In genomic region chr1:89634055-89634454, GRCm38 (mm10) we compare ENCODE assay signal across 17 mouse cellular contexts.
DNase-seq lines count a peak whose midpoint lies in the region; ATAC-seq and TF ChIP-seq lines count a peak whose summit lies in the region.
"Had no signal": no experiment of that assay in that cellular context is flagged by ENCODE, and none has a peak within 500 bp of the region (broad histone marks: within the 10 kb centered on the region; RNA-seq: fewer than 3 reads in every experiment).

No protein-coding gene starts in this region.

- no peak overlapping the region for H3K27ac ChIP-seq in hindbrain, embryonic 13.5 days
- H3K27ac ChIP-seq in hindbrain, embryonic 16.5 days (ENCODE audit: low read depth, low read length), result no peak overlapping the region
- no peak overlapping the region for H3K27ac ChIP-seq in liver, postnatal 0 days (ENCODE audit: low read depth)
- no peak overlapping the region for H3K27ac ChIP-seq in liver, embryonic 12.5 days
- no peak overlapping the region for H3K27ac ChIP-seq in bone marrow, adult 2 months (ENCODE audit: control insufficient read depth, insufficient read depth, low read depth, low read length, poor library complexity)
- H3K27ac ChIP-seq: embryonic facial prominence, embryonic 12.5 days; stomach, embryonic 15.5 days had no signal

- no peak for TF ChIP-seq POLR2A in bone marrow, adult 2 months (IDR thresholded peaks at IDR 0.05; ENCODE audit: borderline replicate concordance, control insufficient read depth, low read depth, low read length)

- H3K9me3 ChIP-seq in hindbrain, embryonic 13.5 days, result no peaks in the 10 kb centered on the region
- no peaks in the 10 kb centered on the region for H3K9me3 ChIP-seq in hindbrain, embryonic 16.5 days (ENCODE audit: control insufficient read depth, low read length)
- H3K9me3 ChIP-seq in liver, postnatal 0 days (ENCODE audit: low read length), result no peaks in the 10 kb centered on the region
- H3K9me3 ChIP-seq in liver, embryonic 12.5 days (replicated peaks), result no peaks in the 10 kb centered on the region
- H3K9me3 ChIP-seq: embryonic facial prominence, embryonic 12.5 days; stomach, embryonic 15.5 days had no signal

- no peak overlapping the region for H3K4me3 ChIP-seq in hindbrain, embryonic 13.5 days
- no peak overlapping the region for H3K4me3 ChIP-seq in hindbrain, embryonic 16.5 days (ENCODE audit: low read length)
- no peak overlapping the region for H3K4me3 ChIP-seq in liver, postnatal 0 days (ENCODE audit: low read depth, low read length)
- H3K4me3 ChIP-seq in liver, embryonic 12.5 days, result no peak overlapping the region
- no peak overlapping the region for H3K4me3 ChIP-seq in bone marrow, adult 2 months (replicated peaks; ENCODE audit: control insufficient read depth, low read depth, low read length)
- H3K4me3 ChIP-seq: embryonic facial prominence, embryonic 12.5 days; stomach, embryonic 15.5 days had no signal

- H3K27me3 ChIP-seq in hindbrain, embryonic 13.5 days, result no peaks in the 10 kb centered on the region
- H3K27me3 ChIP-seq in hindbrain, embryonic 16.5 days (replicated peaks; ENCODE audit: control insufficient read depth, insufficient read depth, low read length), result no peaks in the 10 kb centered on the region
- no peaks in the 10 kb centered on the region for H3K27me3 ChIP-seq in liver, postnatal 0 days (ENCODE audit: insufficient read depth, low read length)
- H3K27me3 ChIP-seq in liver, embryonic 12.5 days (replicated peaks), result no peaks in the 10 kb centered on the region
- H3K27me3 ChIP-seq: embryonic facial prominence, embryonic 12.5 days; stomach, embryonic 15.5 days had no signal

- no peak overlapping the region for H3K4me2 ChIP-seq in hindbrain, embryonic 13.5 days
- no peak overlapping the region for H3K4me2 ChIP-seq in hindbrain, embryonic 16.5 days (ENCODE audit: low read length)
- H3K4me2 ChIP-seq in liver, postnatal 0 days (ENCODE audit: low read depth, low read length), result no peak overlapping the region
- no peak overlapping the region for H3K4me2 ChIP-seq in liver, embryonic 12.5 days
- H3K4me2 ChIP-seq: embryonic facial prominence, embryonic 12.5 days; heart, embryonic 11.5 days; stomach, embryonic 15.5 days had no signal

- peaks cover 76% of the 10 kb centered on the region for H3K36me3 ChIP-seq in hindbrain, embryonic 13.5 days
- H3K36me3 ChIP-seq in hindbrain, embryonic 16.5 days (ENCODE audit: control insufficient read depth, insufficient read depth, low read length), result peaks cover 9% of the 10 kb centered on the region
- peaks cover 14% of the 10 kb centered on the region; the same call in 1 of the 2 replicates for H3K36me3 ChIP-seq in liver, postnatal 0 days (replicated peaks; ENCODE audit: insufficient read depth, low read length)
- peaks cover 8% of the 10 kb centered on the region; the same call in 1 of the 2 replicates for H3K36me3 ChIP-seq in liver, embryonic 12.5 days

- 75% methylated on average over 14 of the region's 14 CpGs for WGBS in hindbrain, embryonic 13.5 days
- 73% methylated on average over 14 of the region's 14 CpGs for WGBS in hindbrain, embryonic 16.5 days
- 76% methylated on average over 14 of the region's 14 CpGs for WGBS in liver, postnatal 0 days (ENCODE audit: insufficient replicate concordance)
- WGBS in liver, embryonic 12.5 days (ENCODE audit: insufficient replicate concordance), result 68% methylated on average over 14 of the region's 14 CpGs
- 77% methylated on average over 14 of the region's 14 CpGs for WGBS in bone marrow, adult 2 months

- 0 out of 2 replicates have a peak, but pooled peaks have one; percentile 26 for ATAC-seq in hindbrain, embryonic 13.5 days (ENCODE audit: low FRiP score)
- no peak for ATAC-seq in hindbrain, embryonic 16.5 days
- no peak for ATAC-seq in liver, postnatal 0 days
- ATAC-seq in liver, embryonic 12.5 days, result no peak

- no peak overlapping the region for H3K9ac ChIP-seq in hindbrain, embryonic 13.5 days
- no peak overlapping the region for H3K9ac ChIP-seq in hindbrain, embryonic 16.5 days (ENCODE audit: low read depth, low read length)
- H3K9ac ChIP-seq in liver, postnatal 0 days (replicated peaks), result no peak overlapping the region
- no peak overlapping the region for H3K9ac ChIP-seq in liver, embryonic 12.5 days
- H3K9ac ChIP-seq: embryonic facial prominence, embryonic 12.5 days; stomach, embryonic 15.5 days had no signal

- TF ChIP-seq CTCF in liver, postnatal 0 days (IDR thresholded peaks at IDR 0.05; ENCODE audit: low read depth), result peak; percentile 25
- peak; percentile 3; the same call in 1 of the 2 replicates for TF ChIP-seq CTCF in bone marrow, adult 2 months (IDR thresholded peaks at IDR 0.05; ENCODE audit: control insufficient read depth, insufficient read depth, low read length)

- no peaks in the 10 kb centered on the region for H3K4me1 ChIP-seq in hindbrain, embryonic 13.5 days (replicated peaks)
- no peaks in the 10 kb centered on the region for H3K4me1 ChIP-seq in hindbrain, embryonic 16.5 days (ENCODE audit: control insufficient read depth, insufficient read depth, low read depth, low read length)
- no peaks in the 10 kb centered on the region for H3K4me1 ChIP-seq in liver, postnatal 0 days (ENCODE audit: insufficient read depth)
- H3K4me1 ChIP-seq in liver, embryonic 12.5 days, result peaks cover 8% of the 10 kb centered on the region; the same call in 1 of the 2 replicates
- H3K4me1 ChIP-seq in bone marrow, adult 2 months (ENCODE audit: control insufficient read depth, insufficient read depth, low read length), result no peaks in the 10 kb centered on the region
- H3K4me1 ChIP-seq: embryonic facial prominence, embryonic 12.5 days; stomach, embryonic 15.5 days had no signal

- DNase-seq in cerebellum, adult 11-12 months, result peak; percentile 21
- no peak for DNase-seq in cerebellum, postnatal 4 days (ENCODE audit: low spot score in 2 of 2)
- DNase-seq in liver, postnatal 0 days, result no peak
- DNase-seq in right cerebral cortex, postnatal 14 days, result no peak
- DNase-seq: cerebellum, adult 8-10 months; gastrocnemius, postnatal 14 days; kidney, adult 18-20 months; lung, adult 2 months; spleen, adult 18-20 months; thymus, postnatal 36 days had no signal

- no peak for TF ChIP-seq EP300 in liver, postnatal 0 days (IDR thresholded peaks at IDR 0.05; ENCODE audit: low read depth)
